16 mouse cellular contexts compared by ENCODE assay signal in the genomic region with DNA sequence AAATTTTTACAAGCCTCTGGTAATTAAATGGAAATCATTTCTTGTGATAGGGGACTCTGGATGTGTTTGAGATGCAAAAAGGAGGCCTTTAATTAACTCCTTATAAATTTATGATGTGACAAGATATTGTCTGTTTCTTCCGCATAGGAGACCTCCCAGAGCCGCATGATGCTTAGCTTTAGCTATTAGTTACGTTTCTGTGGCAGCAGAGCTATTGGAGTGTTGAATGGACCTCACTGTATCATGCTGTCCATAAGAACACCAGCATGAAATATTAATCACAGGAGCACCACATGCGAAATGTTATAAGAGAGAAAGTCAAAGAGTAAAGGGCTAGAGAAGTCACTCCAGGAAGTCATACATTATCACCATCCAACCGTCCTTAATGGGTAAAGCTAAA.
"Had no signal": no experiment of that assay in that cellular context is flagged by ENCODE, and none has a peak within 500 bp of the region (broad histone marks: within the 10 kb centered on the region; RNA-seq: fewer than 3 reads in every experiment).

No protein-coding gene starts in this region.

- H3K9me3 ChIP-seq: limb, embryonic 12.5 days; liver, embryonic 13.5 days; lung, embryonic 15.5 days; megakaryocyte, embryonic 14.5 days had no signal

- H3K4me1 ChIP-seq: limb, embryonic 12.5 days; liver, embryonic 13.5 days; lung, embryonic 15.5 days; megakaryocyte, embryonic 14.5 days had no signal

- DNase-seq: kidney, adult 11 months; kidney, adult 9 months; kidney, postnatal 4 days; liver; liver, embryonic 13.5 days; liver, postnatal 0 days; lung, postnatal 14 days; right cerebral cortex, adult 18-20 months; right cerebral cortex, postnatal 25 days; thymus, postnatal 36 days had no signal

- ATAC-seq: liver, postnatal 0 days had no signal

- H3K27ac ChIP-seq: kidney, postnatal 0 days; layer of hippocampus, adult 2 months; limb, embryonic 12.5 days; liver, embryonic 13.5 days; lung, embryonic 15.5 days; macrophage had no signal

- H3K36me3 ChIP-seq: limb, embryonic 12.5 days; liver, embryonic 13.5 days; lung, embryonic 15.5 days had no signal

- H3K4me3 ChIP-seq: layer of hippocampus, adult 2 months; limb, embryonic 12.5 days; liver, embryonic 13.5 days; lung, embryonic 15.5 days; megakaryocyte, embryonic 14.5 days had no signal

- H3K27me3 ChIP-seq: limb, embryonic 12.5 days; liver, embryonic 13.5 days; lung, embryonic 15.5 days; megakaryocyte, embryonic 14.5 days had no signal

- H3K9ac ChIP-seq: limb, embryonic 12.5 days; liver, embryonic 13.5 days; liver, postnatal 0 days; lung, embryonic 15.5 days had no signal

- H3K4me2 ChIP-seq: limb, embryonic 12.5 days; liver, embryonic 13.5 days; lung, embryonic 15.5 days had no signal
